Mouse (Mus musculus): Measurements from ENCODE around the gene Gm45062.

- TF ChIP-seq POLR2A (IDR thresholded peaks at IDR 0.05; ENCODE audit: low read depth, low read length): no peak
- no peak for TF ChIP-seq CTCF (IDR thresholded peaks at IDR 0.05; ENCODE audit: borderline replicate concordance, insufficient read depth, low read length)
These were observed 57.0 kb downstream of the Gm45062 start for GRCm38 (mm10) chr6:8316201-8316600.

Data from embryonic fibroblast, embryonic 13.5 days (primary cell).